Mouse (Mus musculus) limb, embryonic 11.5 days (tissue): Measurements from ENCODE around the gene C2cd5. TPM values are rescaled to one million over a fixed set of nuclear protein-coding genes. Genes with fewer than 3 reads are reported as not detected.

Experiments
- ATAC-seq: fragments of 200-750 bp; cut with Nextera tagmentation; 2 replicates; pipeline ENCODE4 v1.8.0; 2017; ENCODE audit warnings: low read depth; ENCODE audit not compliant: insufficient number of reproducible peaks, low FRiP score, low TSS enrichment
- DNase-seq: peaks from one replicate; pipeline ENCODE4 v3.0.0-alpha.2; 2015; ENCODE audit warnings: low spot score
- H3K27ac ChIP-seq: fragments of 300-500 bp; sonication (generic); replicated peaks from 2 replicates; pipeline ENCODE4 v1.5.1; 2014; ENCODE audit warnings: low read depth, mild to moderate bottlenecking, low read length
- H3K27me3 ChIP-seq: fragments of 300-500 bp; sonication (generic); 2 replicates; pipeline ENCODE4 v1.6.1; 2014; ENCODE audit warnings: mild to moderate bottlenecking, low read length, mixed read lengths; ENCODE audit not compliant: control insufficient read depth, insufficient read depth
- H3K36me3 ChIP-seq: fragments of 300-500 bp; sonication (generic); 2 replicates; pipeline ENCODE4 v1.6.1; 2014; ENCODE audit warnings: mild to moderate bottlenecking, low read length, moderate library complexity, mixed read lengths; ENCODE audit not compliant: control insufficient read depth, insufficient read depth
- H3K4me1 ChIP-seq: fragments of 300-500 bp; sonication (generic); 2 replicates; pipeline ENCODE4 v1.6.1; 2014; ENCODE audit warnings: low read length, mixed read lengths; ENCODE audit not compliant: control insufficient read depth, insufficient read depth
- H3K4me2 ChIP-seq: fragments of 300-500 bp; sonication (generic); 2 replicates; pipeline ENCODE4 v1.6.1; 2014; ENCODE audit warnings: low read depth, mild to moderate bottlenecking, moderate library complexity; ENCODE audit not compliant: severe bottlenecking
- H3K4me3 ChIP-seq: fragments of 300-500 bp; sonication (generic); 2 replicates; pipeline ENCODE4 v1.5.1; 2014; ENCODE audit warnings: low read depth, low read length
- H3K9ac ChIP-seq: fragments of 300-500 bp; sonication (generic); 2 replicates; pipeline ENCODE4 v1.6.1; 2014; ENCODE audit warnings: mild to moderate bottlenecking, low read length
- H3K9me3 ChIP-seq: fragments of 300-500 bp; sonication (generic); 2 replicates; pipeline ENCODE4 v1.6.1; 2016; ENCODE audit warnings: low read length; ENCODE audit not compliant: control insufficient read depth
- WGBS: fragments of 180-500 bp; shearing (Covaris S2); extraction: QIAGEN DNeasy Blood & Tissue Kit; methylation state at CpG from one replicate; pipeline ENCODE4 v1.1.7; 2014; 5-methylcytosine and 5-hydroxymethylcytosine counted together
- polyA plus RNA-seq: library from polyadenylated mRNA; unstranded; fragments of >200 nt; fragmentation: Nextera tagmentation; extraction: Ambion mirVana; gene quantifications from 2 replicates; pipeline ENCODE4 v1.2.1, GENCODE M21; 2014

C2cd5 gene
- polyA plus RNA-seq, 1 experiment from 2014 or later, result 29.2 TPM

DNA sequence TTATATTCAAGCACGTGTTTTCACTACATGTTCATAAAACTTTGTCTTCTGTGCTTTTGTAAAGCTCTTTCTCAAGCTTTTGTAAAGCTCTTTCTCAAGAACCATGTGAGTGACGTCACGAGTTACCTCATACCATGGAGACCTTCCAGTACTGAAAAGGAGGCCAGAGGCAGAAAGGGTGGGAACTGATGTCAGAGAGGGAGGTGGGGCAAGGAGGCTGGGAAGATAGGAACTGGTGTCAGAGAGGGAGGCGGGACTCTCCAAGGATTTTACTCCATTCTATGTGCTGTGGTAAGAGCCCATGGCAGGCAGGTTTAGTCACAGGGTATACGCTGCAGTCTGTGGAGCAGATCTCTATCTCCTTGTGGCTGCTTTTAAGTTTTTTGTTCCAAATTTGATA, 104.4 kb downstream of the C2cd5 start:
- Histone ChIP-seq H3K9me3 (no peaks in the 10 kb centered on the region), H3K27me3 (no peaks in the 10 kb centered on the region), H3K9ac (no peak overlapping the region), H3K4me1 (no peaks in the 10 kb centered on the region), H3K4me3 (no peak overlapping the region), H3K4me2 (no peak overlapping the region), H3K36me3 (no peaks in the 10 kb centered on the region), H3K27ac (no peak overlapping the region)
- DNase-seq, result no peak
- ATAC-seq, result no peak
- 69% methylated on average over 5 of the region's 5 CpGs for WGBS

DNA sequence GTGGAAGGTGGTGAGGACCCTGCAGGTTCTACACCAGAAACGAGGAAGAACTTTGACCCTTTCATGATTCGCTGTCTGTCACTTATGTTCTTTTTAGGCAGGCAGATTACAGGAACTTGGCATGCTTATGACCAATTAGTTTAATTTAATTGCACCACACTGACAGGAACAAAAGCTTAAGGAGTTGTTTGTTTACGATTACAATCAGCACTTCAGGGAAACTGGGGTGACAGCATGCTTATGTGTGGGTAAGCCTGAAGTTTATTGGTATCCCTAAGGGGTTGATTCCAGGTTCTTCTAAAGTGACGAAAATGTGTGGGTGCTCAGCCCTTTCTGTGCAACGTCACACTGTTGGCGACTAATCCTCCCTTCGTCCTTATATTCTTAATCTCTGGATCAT, 105.1 kb downstream of the C2cd5 start:
- no peak overlapping the region for H3K4me3 ChIP-seq
- no peak for ATAC-seq
- 35% methylated on average over 7 of the region's 7 CpGs for WGBS

DNA sequence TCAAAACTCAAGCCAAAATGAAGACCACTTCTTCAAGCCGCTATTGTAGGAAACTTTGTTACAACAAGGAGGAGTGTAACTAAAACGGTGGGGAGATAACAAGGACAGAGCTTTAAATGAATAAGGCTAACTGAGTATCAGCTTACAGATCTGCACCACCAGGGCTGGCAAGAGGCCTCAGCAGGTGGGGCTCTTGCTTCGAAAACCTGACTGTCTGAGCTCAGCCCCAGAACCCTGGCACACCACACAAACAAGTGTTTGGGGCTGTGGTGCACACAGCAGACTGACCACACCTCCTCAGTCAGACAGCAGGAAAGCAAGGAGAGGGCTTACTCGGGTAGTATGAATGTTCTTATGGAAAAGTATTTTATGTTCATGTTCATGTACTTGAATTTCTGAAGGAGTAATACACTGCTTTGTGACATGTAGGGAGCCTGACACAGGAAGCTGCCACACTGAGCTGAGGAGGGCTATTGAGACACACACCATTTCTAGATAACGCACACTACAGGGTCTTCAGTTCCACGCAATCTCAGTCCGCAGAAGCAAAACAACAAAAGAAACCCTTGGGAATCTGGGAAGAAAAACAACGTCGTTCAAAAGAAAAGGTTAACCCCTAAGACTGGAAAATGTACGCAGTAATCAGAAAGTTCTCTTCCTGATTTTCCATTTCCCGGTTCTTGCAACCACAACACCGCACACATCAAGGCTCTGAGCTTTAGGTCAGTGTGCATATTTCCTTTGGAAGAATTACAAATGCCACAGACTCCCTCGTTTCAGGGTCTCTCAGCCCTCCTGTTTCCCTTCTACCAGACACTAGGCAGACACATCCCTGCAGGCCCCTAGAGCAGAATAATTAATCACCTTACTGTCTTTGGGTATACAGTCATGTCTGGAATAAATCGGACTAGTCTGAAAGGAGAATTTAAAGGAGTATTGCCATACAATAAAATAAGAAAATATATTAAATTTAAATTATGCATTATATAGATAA, 105.9 kb downstream of the C2cd5 start:
- Histone ChIP-seq H3K4me2 (no peak overlapping the region), H3K36me3 (no peaks in the 10 kb centered on the region), H3K27me3 (no peaks in the 10 kb centered on the region), H3K4me1 (no peaks in the 10 kb centered on the region), H3K4me3 (no peak overlapping the region), H3K9me3 (no peaks in the 10 kb centered on the region), H3K9ac (no peak overlapping the region), H3K27ac (no peak overlapping the region)
- no peak for ATAC-seq
- 39% methylated on average over 14 of the region's 14 CpGs for WGBS
- DNase-seq, result no peak

More for the DNA sequence above, 105.1 kb downstream of the C2cd5 start:
- Histone ChIP-seq H3K4me1 (no peaks in the 10 kb centered on the region), H3K4me2 (no peak overlapping the region), H3K9ac (no peak overlapping the region), H3K9me3 (no peaks in the 10 kb centered on the region), H3K27ac (no peak overlapping the region), H3K36me3 (no peaks in the 10 kb centered on the region), H3K27me3 (no peaks in the 10 kb centered on the region)
- no peak for DNase-seq

DNA sequence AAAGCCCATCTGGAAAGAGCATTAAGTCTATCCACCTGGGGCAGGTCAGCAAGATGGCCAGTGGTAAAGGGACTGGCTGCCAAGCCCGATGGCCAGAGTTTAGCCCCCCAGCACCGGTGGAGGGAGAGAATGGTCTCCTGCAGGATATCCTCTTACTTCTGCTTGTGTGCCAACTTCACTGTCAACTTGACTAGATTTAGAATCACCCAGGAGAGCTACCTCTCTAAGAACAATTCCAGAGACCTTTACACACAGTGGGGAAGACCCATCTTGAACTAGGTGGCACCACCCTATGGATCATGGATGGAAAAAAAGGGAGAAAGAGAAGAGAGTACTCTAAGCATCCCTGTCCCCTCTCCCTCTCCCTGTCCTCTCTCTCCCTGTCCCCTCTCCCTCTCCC, 107.0 kb downstream of the C2cd5 start:
- Histone ChIP-seq H3K9me3 (no peaks in the 10 kb centered on the region), H3K36me3 (no peaks in the 10 kb centered on the region), H3K4me2 (no peak overlapping the region), H3K27ac (no peak overlapping the region), H3K27me3 (no peaks in the 10 kb centered on the region), H3K4me1 (no peaks in the 10 kb centered on the region), H3K9ac (no peak overlapping the region), H3K4me3 (no peak overlapping the region)
- no peak for ATAC-seq
- DNase-seq, result no peak
- whole genome bisulfite sequencing, result 78% methylated on average over 2 of the region's 2 CpGs

DNA sequence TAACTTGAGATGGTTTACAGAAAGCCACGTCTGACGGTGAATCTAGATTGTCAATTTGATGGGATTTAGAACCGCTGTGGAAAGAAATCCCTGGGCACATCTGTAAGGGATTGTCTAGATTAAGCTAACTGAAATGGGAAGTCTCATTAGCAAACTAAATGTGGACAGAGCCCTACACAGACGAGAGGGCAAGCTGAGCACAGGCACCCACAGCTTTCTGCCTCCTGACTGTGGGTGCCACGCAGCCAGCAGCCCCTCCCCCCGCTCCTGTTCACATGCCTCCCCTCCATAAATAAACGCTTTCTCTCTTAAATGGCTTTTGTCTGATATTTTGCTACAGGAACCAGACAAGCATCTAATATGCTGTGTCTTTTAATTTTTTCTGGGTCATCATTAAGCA, 107.8 kb downstream of the C2cd5 start:
- H3K27ac ChIP-seq, result no peak overlapping the region
- 49% methylated on average over 7 of the region's 7 CpGs for WGBS
- no peak for DNase-seq

DNA sequence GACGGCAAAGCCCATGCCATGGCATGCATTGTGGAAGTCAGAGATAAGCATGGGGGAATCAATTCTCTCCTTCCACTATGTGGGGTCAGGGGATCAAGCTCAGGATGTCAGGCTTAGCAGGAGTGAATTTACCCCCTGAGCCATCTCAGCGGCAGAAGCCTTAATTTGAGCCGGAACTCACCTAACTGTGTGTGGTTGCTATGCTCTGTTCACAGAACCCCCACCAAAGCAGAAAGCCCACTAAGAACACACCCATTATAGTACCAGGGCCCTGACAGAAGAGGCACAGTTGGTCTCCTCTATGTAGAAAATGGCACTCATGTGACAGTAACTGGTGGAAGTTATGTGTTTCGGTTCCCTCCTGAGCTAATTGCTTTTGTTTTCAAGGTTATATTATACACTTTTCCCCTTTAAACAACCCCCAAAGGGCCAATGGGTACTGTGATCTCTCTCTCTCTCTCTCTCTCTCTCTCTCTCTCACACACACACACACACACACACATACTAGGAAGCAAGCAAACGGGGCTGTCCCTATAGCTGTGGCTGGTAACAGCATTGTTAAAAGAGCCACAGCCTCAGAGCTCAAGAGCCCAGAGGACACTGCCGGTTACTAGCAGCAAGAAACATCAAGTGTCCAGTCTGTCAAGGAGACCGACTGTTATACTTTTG, 108.4 kb downstream of the C2cd5 start:
- no peak for ATAC-seq

More for the DNA sequence above, 107.8 kb downstream of the C2cd5 start:
- Histone ChIP-seq H3K4me3 (no peak overlapping the region), H3K4me2 (no peak overlapping the region), H3K9me3 (no peaks in the 10 kb centered on the region), H3K9ac (no peak overlapping the region), H3K4me1 (no peaks in the 10 kb centered on the region), H3K36me3 (no peaks in the 10 kb centered on the region), H3K27me3 (no peaks in the 10 kb centered on the region)
- no peak for ATAC-seq

DNA sequence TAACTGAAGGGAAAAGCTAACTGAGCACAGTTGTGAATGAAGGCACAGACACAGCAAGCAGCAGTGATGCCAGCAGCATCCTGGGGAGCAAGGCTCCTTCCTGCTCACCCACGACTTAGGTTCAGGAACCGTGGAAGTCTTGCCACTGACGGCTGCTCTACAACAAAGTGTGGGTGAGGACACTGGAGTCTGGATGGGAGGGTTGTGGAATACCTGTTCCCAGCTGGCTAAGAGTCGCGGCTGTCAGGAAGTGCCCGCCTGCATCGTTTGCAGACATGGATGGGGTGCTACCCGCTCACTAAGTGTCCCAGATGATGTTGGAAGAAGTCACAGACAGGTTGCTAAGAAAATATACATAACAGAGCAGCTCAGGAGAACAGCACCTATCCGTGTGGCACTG, 109.4 kb downstream of the C2cd5 start:
- 80% methylated on average over 9 of the region's 9 CpGs for WGBS

More for the DNA sequence above, 108.4 kb downstream of the C2cd5 start:
- H3K9me3 ChIP-seq, result no peaks in the 10 kb centered on the region
- H3K4me2 ChIP-seq, result no peak overlapping the region
- no peaks in the 10 kb centered on the region for H3K36me3 ChIP-seq
- H3K27ac ChIP-seq, result no peak overlapping the region
- H3K4me3 ChIP-seq, result no peak overlapping the region
- no peak overlapping the region for H3K9ac ChIP-seq
- DNase-seq, result no peak
- no peaks in the 10 kb centered on the region for H3K4me1 ChIP-seq
- H3K27me3 ChIP-seq, result no peaks in the 10 kb centered on the region
- WGBS, result 42% methylated on average over 7 of the region's 7 CpGs

DNA sequence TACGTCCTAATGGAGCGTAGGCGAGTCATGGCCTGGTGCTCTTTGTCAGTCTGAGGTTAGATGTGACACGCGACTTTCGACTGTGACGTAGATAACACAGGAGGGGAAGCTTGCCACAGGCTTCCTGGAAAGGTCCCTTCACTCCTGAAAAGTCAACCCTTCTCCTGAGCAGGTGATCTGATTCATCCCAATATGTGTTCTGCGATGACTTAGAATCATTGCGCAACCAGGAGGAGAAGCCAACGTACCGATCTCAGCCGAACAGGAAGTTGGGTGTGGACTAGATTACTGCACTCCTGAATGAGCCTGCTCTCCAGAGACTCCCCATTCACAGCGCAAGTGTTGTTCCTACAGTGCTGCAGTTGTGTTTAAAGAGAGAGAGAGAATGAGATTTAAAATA, 110.4 kb downstream of the C2cd5 start:
- Histone ChIP-seq H3K36me3 (no peaks in the 10 kb centered on the region), H3K9ac (no peak overlapping the region), H3K9me3 (no peaks in the 10 kb centered on the region), H3K27ac (no peak overlapping the region), H3K4me2 (no peak overlapping the region), H3K4me3 (no peak overlapping the region), H3K4me1 (no peaks in the 10 kb centered on the region), H3K27me3 (no peaks in the 10 kb centered on the region)
- DNase-seq (no peak), ATAC-seq (no peak)
- WGBS, result 91% methylated on average over 13 of the region's 13 CpGs

More for the DNA sequence above, 109.4 kb downstream of the C2cd5 start:
- ATAC-seq, result no peak
- no peak overlapping the region for H3K4me3 ChIP-seq
- no peaks in the 10 kb centered on the region for H3K27me3 ChIP-seq
- H3K9ac ChIP-seq, result no peak overlapping the region
- H3K36me3 ChIP-seq, result no peaks in the 10 kb centered on the region
- no peak overlapping the region for H3K4me2 ChIP-seq
- no peak overlapping the region for H3K27ac ChIP-seq
- H3K4me1 ChIP-seq, result no peaks in the 10 kb centered on the region
- DNase-seq, result no peak
- H3K9me3 ChIP-seq, result no peaks in the 10 kb centered on the region
